Mouse (Mus musculus) embryonic facial prominence, embryonic 15.5 days (tissue): ENCODE data around the gene Acss3. TPM values are rescaled to one million over a fixed set of nuclear protein-coding genes. Genes with fewer than 3 reads are reported as not detected.

Experiments used
- ATAC-seq: fragments of 200-750 bp; cut with Nextera tagmentation; 2 replicates; pipeline ENCODE4 v1.8.0; 2017; ENCODE audit warnings: low read depth, moderate TSS enrichment; ENCODE audit not compliant: insufficient number of reproducible peaks, low FRiP score, low TSS enrichment
- H3K27ac ChIP-seq: fragments of 300-500 bp; sonication (generic); replicated peaks from 2 replicates; pipeline ENCODE4 v1.5.1; 2015; ENCODE audit warnings: mild to moderate bottlenecking, inconsistent platforms
- H3K27me3 ChIP-seq: fragments of 300-500 bp; sonication (generic); 2 replicates; pipeline ENCODE4 v1.6.1; 2015; ENCODE audit warnings: inconsistent platforms
- H3K36me3 ChIP-seq: fragments of 300-500 bp; sonication (generic); 2 replicates; pipeline ENCODE4 v1.6.1; 2015; ENCODE audit warnings: mild to moderate bottlenecking, inconsistent platforms
- H3K4me1 ChIP-seq: fragments of 300-500 bp; sonication (generic); 2 replicates; pipeline ENCODE4 v1.6.1; 2015; ENCODE audit warnings: inconsistent platforms
- H3K4me2 ChIP-seq: fragments of 300-500 bp; sonication (generic); replicated peaks from 2 replicates; pipeline ENCODE4 v1.6.1; 2015; ENCODE audit warnings: mild to moderate bottlenecking, inconsistent platforms
- H3K4me3 ChIP-seq: fragments of 300-500 bp; sonication (generic); replicated peaks from 2 replicates; pipeline ENCODE4 v1.5.1; 2015; ENCODE audit warnings: mild to moderate bottlenecking, inconsistent platforms
- H3K9ac ChIP-seq: fragments of 300-500 bp; sonication (generic); 2 replicates; pipeline ENCODE4 v1.6.1; 2015; ENCODE audit warnings: inconsistent platforms
- H3K9me3 ChIP-seq: fragments of 300-500 bp; sonication (generic); replicated peaks from 2 replicates; pipeline ENCODE4 v1.6.1; 2016; ENCODE audit warnings: inconsistent platforms
- WGBS: fragments of 180-500 bp; shearing (Covaris S2); methylation state at CpG from one replicate; pipeline ENCODE4 v1.1.7; 2015; 5-methylcytosine and 5-hydroxymethylcytosine counted together
- polyA plus RNA-seq: library from polyadenylated mRNA; unstranded; fragments of >200 nt; fragmentation: Nextera tagmentation; extraction: Ambion mirVana; gene quantifications from 2 replicates; pipeline ENCODE4 v1.2.1, GENCODE M21; 2015

Acss3 gene
- polyA plus RNA-seq, 1 experiment from 2014 or later: 4.7 TPM

- ATAC-seq: no peak
- 81% methylated on average over 5 of the region's 5 CpGs for WGBS
- Histone ChIP-seq H3K27me3 (no peaks in the 10 kb centered on the region), H3K36me3 (no peaks in the 10 kb centered on the region), H3K4me1 (no peaks in the 10 kb centered on the region), H3K27ac (no peak overlapping the region), H3K4me3 (no peak overlapping the region), H3K9ac (no peak overlapping the region), H3K4me2 (no peak overlapping the region), H3K9me3 (no peaks in the 10 kb centered on the region)
These were observed 199.1 kb downstream of the Acss3 start for GRCm38 (mm10) chr10:106924334-106924733.

GRCm38 (mm10) chr10:106914822-106915221 lies 208.6 kb downstream of the Acss3 start:
- no peak overlapping the region for H3K4me3 ChIP-seq
- H3K36me3 ChIP-seq: no peaks in the 10 kb centered on the region
- H3K27ac ChIP-seq: no peak overlapping the region
- no peaks in the 10 kb centered on the region for H3K4me1 ChIP-seq
- no peak for ATAC-seq
- H3K9ac ChIP-seq: no peak overlapping the region
- no peak overlapping the region for H3K4me2 ChIP-seq
- H3K27me3 ChIP-seq: no peaks in the 10 kb centered on the region
- H3K9me3 ChIP-seq: no peaks in the 10 kb centered on the region

GRCm38 (mm10) chr10:106914275-106914674 lies 209.2 kb downstream of the Acss3 start:
- no peak overlapping the region for H3K4me2 ChIP-seq
- H3K9me3 ChIP-seq: no peaks in the 10 kb centered on the region
- H3K27me3 ChIP-seq: no peaks in the 10 kb centered on the region
- no peaks in the 10 kb centered on the region for H3K36me3 ChIP-seq
- no peak for ATAC-seq
- no peak overlapping the region for H3K4me3 ChIP-seq
- no peak overlapping the region for H3K9ac ChIP-seq
- H3K4me1 ChIP-seq: no peaks in the 10 kb centered on the region
- no peak overlapping the region for H3K27ac ChIP-seq

GRCm38 (mm10) chr10:106913032-106913431 lies 210.4 kb downstream of the Acss3 start:
- Histone ChIP-seq H3K36me3 (no peaks in the 10 kb centered on the region), H3K27me3 (no peaks in the 10 kb centered on the region), H3K4me2 (no peak overlapping the region), H3K9me3 (no peaks in the 10 kb centered on the region), H3K9ac (no peak overlapping the region), H3K27ac (no peak overlapping the region), H3K4me1 (no peaks in the 10 kb centered on the region), H3K4me3 (no peak overlapping the region)
- WGBS: 17% methylated on average over 2 of the region's 2 CpGs
- no peak for ATAC-seq

GRCm38 (mm10) chr10:106910108-106910507 lies 213.4 kb downstream of the Acss3 start:
- Histone ChIP-seq H3K9me3 (no peaks in the 10 kb centered on the region), H3K4me3 (no peak overlapping the region), H3K9ac (no peak overlapping the region), H3K27ac (no peak overlapping the region), H3K27me3 (no peaks in the 10 kb centered on the region), H3K4me1 (no peaks in the 10 kb centered on the region), H3K4me2 (no peak overlapping the region), H3K36me3 (no peaks in the 10 kb centered on the region)
- WGBS: 62% methylated on average over 3 of the region's 3 CpGs
- no peak for ATAC-seq

- ATAC-seq: no peak
- Histone ChIP-seq H3K36me3 (no peaks in the 10 kb centered on the region), H3K27me3 (no peaks in the 10 kb centered on the region), H3K4me2 (no peak overlapping the region), H3K9me3 (no peaks in the 10 kb centered on the region), H3K4me3 (no peak overlapping the region), H3K9ac (no peak overlapping the region), H3K27ac (no peak overlapping the region), H3K4me1 (no peaks in the 10 kb centered on the region)
- WGBS: 57% methylated on average over 13 of the region's 13 CpGs
These were observed 227.1 kb downstream of the Acss3 start for GRCm38 (mm10) chr10:106896351-106896750.

Other genes starting within 250 kb of the Acss3 start
- gene Lin7a, start 148.0 kb upstream of the Acss3 start, polyA plus RNA-seq: 4.9 and 5.0 TPM in 2 replicates